Mouse (Mus musculus) cerebellum, adult 2 months (tissue): Measurements from ENCODE around the gene Ip6k1. TPM values are rescaled to one million over a fixed set of nuclear protein-coding genes. Genes with fewer than 3 reads are reported as not detected.

Experiments used
- DNase-seq, 2 experiments: peaks; one replicate each; pipeline ENCODE4 v3.0.0; 2021
- H3K27ac ChIP-seq: fragments of 200-500 bp; 2 replicates; pipeline ENCODE4 v1.5.1; 2012; ENCODE audit warnings: low read length, control low read depth, inconsistent platforms; ENCODE audit not compliant: insufficient read depth
- H3K27me3 ChIP-seq: fragments of 200-500 bp; 2 replicates; pipeline ENCODE4 v1.6.1; 2012; ENCODE audit warnings: inconsistent platforms, mild to moderate bottlenecking, low read length, moderate library complexity; ENCODE audit not compliant: control insufficient read depth, insufficient read depth
- H3K4me1 ChIP-seq: fragments of 200-500 bp; 2 replicates; pipeline ENCODE4 v1.6.1; 2011; ENCODE audit warnings: low read length; ENCODE audit not compliant: control insufficient read depth, insufficient read depth
- H3K4me3 ChIP-seq: fragments of 200-500 bp; replicated peaks from 2 replicates; pipeline ENCODE3; 2011; ENCODE audit warnings: mild to moderate bottlenecking, low read depth, low read length, control low read depth; ENCODE audit not compliant: insufficient read depth
- CTCF ChIP-seq: fragments of 200-500 bp; IDR thresholded peaks from 2 replicates; pipeline ENCODE4 v1.5.1; 2011; ENCODE audit warnings: low read depth, mild to moderate bottlenecking, control low read depth, low read length, moderate library complexity, borderline replicate concordance; ENCODE audit not compliant: insufficient read depth
- POLR2A ChIP-seq: fragments of 200-500 bp; IDR thresholded peaks from 2 replicates; pipeline ENCODE4 v1.6.1; 2011; ENCODE audit warnings: low read length, control low read depth, borderline replicate concordance; ENCODE audit not compliant: insufficient read depth
- WGBS: fragments of 180-500 bp; shearing (Covaris S2); methylation state at CpG from one replicate; pipeline ENCODE4 v1.1.7; 2018; 5-methylcytosine and 5-hydroxymethylcytosine counted together
- polyA plus RNA-seq: library from polyadenylated mRNA; depleted of rRNA; stranded (reverse); fragments of >200 nt; gene quantifications from 2 replicates; pipeline ENCODE4 v1.2.3, GENCODE M21; 2012

Ip6k1 gene
- polyA plus RNA-seq, 1 experiment, result 191 TPM

DNA sequence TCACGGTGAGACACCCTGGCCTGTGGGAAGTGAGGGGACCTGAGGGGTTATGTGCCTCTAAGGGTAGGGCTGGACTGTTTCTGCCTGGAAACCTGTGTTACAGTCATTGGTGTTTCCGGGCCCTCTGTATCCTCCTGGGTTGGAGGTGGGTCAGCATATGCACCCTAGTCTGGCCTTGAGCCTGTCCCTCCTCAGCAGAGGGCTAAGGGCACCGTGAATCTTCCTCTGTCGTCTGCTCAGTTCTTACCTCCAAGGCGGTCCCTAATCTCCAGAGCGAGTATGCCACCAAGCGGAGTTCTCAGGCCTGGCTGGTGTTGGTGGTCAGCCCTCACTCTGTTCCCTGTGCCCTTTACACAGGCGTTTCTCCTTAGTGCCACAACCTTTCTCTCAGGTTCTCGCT, 39.4 kb upstream of the Ip6k1 start:
- TF ChIP-seq POLR2A, result no peak
- no peak for TF ChIP-seq CTCF
- H3K27ac ChIP-seq, result no peak overlapping the region
- H3K4me1 ChIP-seq, result no peaks in the 10 kb centered on the region
- no peak overlapping the region for H3K4me3 ChIP-seq
- 93% methylated on average over 9 of the region's 9 CpGs for WGBS
- H3K27me3 ChIP-seq, result no peaks in the 10 kb centered on the region
- no peak for DNase-seq

DNA sequence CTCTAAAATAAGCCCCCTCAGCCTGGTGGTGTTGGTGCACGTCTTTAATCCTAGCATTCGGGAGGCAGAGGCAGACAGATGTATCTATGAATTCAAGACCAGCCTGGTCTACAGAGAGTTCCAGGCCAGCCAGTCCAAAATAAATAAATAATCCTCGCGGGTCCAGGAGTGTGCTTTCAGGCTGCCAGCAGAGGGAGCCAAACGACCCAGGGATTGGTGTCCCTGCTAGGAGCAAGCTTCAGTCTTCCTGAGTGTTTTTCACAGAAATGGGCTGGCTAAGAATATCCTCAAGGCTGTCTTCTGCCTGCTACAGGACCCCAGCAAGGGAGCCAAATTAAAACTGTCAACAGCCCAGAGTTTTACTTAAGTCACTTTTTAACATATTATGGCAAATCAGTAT, 38.6 kb upstream of the Ip6k1 start:
- Histone ChIP-seq H3K27me3 (no peaks in the 10 kb centered on the region), H3K4me1 (no peaks in the 10 kb centered on the region), H3K27ac (no peak overlapping the region), H3K4me3 (no peak overlapping the region)
- peak; percentile 78 to 79 for DNase-seq
- 20% methylated on average over 5 of the region's 5 CpGs for WGBS
- TF ChIP-seq CTCF (peak; percentile 97), POLR2A (no peak)

DNA sequence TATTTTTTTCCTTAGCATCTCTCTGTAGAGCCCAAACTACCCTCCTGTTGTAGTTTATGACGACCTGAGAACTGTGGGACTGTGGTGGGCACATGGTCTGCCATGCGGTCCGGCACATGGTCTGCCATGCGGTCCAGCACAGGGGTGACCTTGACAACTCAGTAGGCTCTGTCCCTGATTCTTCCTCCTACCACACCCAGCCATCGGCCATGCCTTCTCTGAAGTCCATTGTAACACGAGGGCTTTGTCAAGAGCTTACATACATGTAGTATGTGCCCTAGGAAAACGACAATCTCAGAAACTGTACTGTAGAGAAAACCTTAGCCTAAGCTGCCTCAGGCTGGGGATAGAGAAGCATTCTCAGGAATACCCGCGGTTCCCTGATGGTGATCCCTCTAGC, 37.6 kb upstream of the Ip6k1 start:
- TF ChIP-seq POLR2A, result no peak
- no peak for TF ChIP-seq CTCF

DNA sequence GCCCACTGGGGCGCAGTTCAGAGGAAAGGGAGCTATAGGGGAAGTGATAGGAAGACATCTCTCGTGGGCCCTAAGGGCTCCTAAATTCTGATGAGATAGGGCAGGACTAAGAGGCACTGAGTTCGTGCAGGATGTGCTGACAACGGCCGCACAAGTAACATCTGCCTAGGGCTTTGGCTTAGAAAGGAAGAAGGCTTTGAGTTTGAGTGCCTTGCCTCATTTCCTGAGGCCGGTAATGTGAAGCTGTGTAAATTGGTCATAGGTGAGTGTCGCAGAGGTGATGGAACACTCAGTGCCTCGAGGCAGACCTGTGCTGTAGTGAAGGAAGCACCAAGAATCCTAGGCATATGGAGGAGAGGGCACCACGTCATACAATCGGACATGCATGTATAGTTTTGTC, 35.6 kb upstream of the Ip6k1 start:
- Histone ChIP-seq H3K4me1 (no peaks in the 10 kb centered on the region), H3K27me3 (no peaks in the 10 kb centered on the region), H3K4me3 (no peak overlapping the region), H3K27ac (no peak overlapping the region)
- DNase-seq, result no peak
- 94% methylated on average over 10 of the region's 10 CpGs for WGBS
- TF ChIP-seq CTCF (no peak), POLR2A (no peak)

More for the DNA sequence above, 37.6 kb upstream of the Ip6k1 start:
- Histone ChIP-seq H3K4me3 (no peak overlapping the region), H3K4me1 (no peaks in the 10 kb centered on the region), H3K27me3 (no peaks in the 10 kb centered on the region), H3K27ac (no peak overlapping the region)
- DNase-seq, result no peak
- 89% methylated on average over 9 of the region's 9 CpGs for WGBS

DNA sequence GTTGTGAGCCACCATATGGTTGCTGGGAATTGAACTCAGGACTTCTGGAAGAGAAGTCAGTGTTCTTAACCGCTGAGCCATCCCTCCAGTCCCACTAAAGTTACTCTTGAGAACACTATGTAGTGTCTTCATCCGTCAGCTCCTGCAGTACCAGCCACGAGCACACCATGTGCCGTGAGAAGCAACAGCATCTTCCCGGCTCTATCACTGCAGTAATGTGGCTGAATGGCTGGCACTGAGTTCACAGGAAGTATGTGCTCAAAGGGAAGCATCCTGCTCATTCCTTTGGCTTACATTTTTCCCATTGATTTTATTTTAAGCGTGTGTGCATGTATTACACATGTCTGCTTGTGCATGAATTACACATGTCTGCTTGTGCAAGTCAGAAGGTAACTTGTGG, 34.9 kb upstream of the Ip6k1 start:
- no peak for DNase-seq
- TF ChIP-seq CTCF (no peak), POLR2A (no peak)
- no peak overlapping the region for H3K4me3 ChIP-seq
- WGBS, result 84% methylated on average over 6 of the region's 6 CpGs
- no peak overlapping the region for H3K27ac ChIP-seq
- no peaks in the 10 kb centered on the region for H3K27me3 ChIP-seq
- no peaks in the 10 kb centered on the region for H3K4me1 ChIP-seq

DNA sequence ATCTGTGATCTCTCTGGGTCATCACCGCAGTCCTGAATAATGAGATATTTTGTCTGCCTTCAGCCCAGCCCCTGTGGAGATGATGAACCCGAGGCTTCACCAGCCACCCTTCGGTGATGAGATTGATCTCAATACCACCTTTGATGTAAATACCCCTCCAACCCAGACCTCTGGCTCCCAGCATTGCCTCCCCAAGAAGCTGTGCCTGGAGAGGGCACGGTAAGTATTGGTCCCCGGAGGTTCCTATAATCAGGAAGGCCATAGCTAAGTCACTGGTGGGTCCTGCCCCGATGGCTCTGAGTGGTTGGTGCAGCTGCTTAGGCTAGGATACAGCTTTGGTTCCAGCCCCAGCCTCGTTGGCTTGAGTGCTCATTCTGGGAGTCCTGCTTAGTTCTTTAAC, 33.8 kb upstream of the Ip6k1 start:
- H3K27ac ChIP-seq, result no peak overlapping the region
- 95% methylated on average over 7 of the region's 7 CpGs for WGBS
- TF ChIP-seq POLR2A, result no peak
- no peak for TF ChIP-seq CTCF
- H3K4me3 ChIP-seq, result no peak overlapping the region
- DNase-seq, result no peak
- H3K4me1 ChIP-seq, result no peaks in the 10 kb centered on the region
- H3K27me3 ChIP-seq, result no peaks in the 10 kb centered on the region

DNA sequence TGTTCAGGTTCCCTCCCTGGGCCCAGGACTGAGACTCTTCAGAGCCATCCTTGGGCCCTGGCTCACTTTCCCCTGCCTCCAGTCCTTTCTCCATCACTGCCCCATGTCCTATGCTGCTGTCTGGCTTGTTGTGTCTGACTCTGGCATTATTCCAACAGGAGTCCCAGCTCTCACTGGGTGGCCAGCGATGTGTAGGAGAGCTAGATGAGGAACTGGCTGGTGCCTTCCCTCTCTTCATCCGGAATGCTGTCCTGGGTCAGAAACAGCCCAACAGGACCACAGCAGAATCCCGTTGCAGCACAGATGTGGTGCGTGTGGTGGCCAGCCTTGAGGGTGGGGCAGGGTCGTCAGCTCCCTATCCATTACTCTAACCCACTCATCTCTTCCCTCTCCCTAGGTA, 32.0 kb upstream of the Ip6k1 start:
- 75% methylated on average over 5 of the region's 5 CpGs for WGBS
- no peak for DNase-seq
- H3K4me1 ChIP-seq, result no peaks in the 10 kb centered on the region
- no peak overlapping the region for H3K27ac ChIP-seq
- no peaks in the 10 kb centered on the region for H3K27me3 ChIP-seq
- H3K4me3 ChIP-seq, result no peak overlapping the region
- TF ChIP-seq CTCF, result no peak
- no peak for TF ChIP-seq POLR2A

DNA sequence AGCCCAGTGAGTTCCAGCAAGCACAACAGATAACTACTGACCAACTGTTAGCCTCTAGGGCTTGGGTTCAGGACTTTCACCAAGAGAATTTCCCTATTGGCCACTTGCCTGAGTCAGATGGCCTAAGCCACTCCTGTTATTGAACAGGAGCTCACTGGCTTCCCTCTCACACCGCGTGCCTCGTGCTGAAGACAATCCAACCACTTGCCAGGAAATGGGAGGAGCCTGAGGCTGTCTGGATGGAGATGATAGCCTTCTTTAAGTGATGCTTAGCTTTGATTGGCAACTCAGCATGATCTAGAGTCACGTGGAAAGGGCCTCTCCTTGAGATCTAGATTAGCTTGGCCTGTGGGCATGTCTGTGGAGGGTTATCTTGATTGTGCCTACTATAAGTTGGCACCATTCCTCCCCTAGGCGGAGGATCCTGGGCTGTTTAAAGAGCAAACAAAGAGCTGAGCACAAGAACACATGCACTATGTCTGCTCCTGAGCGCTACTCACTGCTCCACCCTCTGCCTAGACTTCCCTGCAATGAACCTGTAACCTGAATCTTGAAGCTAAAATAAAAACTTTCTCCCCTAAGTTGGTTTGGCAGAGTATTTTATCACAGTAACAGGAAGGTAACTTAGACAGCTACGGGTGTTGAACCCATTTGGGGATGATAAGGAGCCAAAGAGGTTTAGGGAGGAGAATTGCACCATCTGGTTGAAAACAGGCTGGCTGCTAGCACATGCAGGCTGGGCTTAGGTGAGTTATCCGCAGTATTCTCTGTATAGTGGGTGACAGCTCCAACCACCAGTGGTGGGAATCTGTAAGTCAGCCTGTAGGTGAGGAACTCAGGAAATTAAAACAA, 30.4 kb upstream of the Ip6k1 start:
- no peak overlapping the region for H3K4me3 ChIP-seq
- no peak for DNase-seq
- H3K27me3 ChIP-seq, result no peaks in the 10 kb centered on the region
- 67% methylated on average over 8 of the region's 8 CpGs for WGBS
- no peak overlapping the region for H3K27ac ChIP-seq
- TF ChIP-seq POLR2A, result no peak
- TF ChIP-seq CTCF, result no peak
- no peaks in the 10 kb centered on the region for H3K4me1 ChIP-seq
